ENCODE assay signal across 7 mouse cellular contexts in genomic region chr10:80405481-80406173, GRCm38 (mm10). TPM values are rescaled to one million over a fixed set of nuclear protein-coding genes. Genes with fewer than 3 reads are reported as not detected.
DNase-seq lines count a peak whose midpoint lies in the region; ATAC-seq and TF ChIP-seq lines count a peak whose summit lies in the region.

No protein-coding gene starts in this region.

- no peak overlapping the region for H3K27ac ChIP-seq in thymus, adult 2 months (ENCODE audit: control insufficient read depth, insufficient read depth, low read length)
- H3K27ac ChIP-seq in forebrain, embryonic 10.5 days, result peak overlapping the region; percentile 82
- peak overlapping the region; percentile 92 for H3K27ac ChIP-seq in liver, embryonic 12.5 days

- no peak for TF ChIP-seq POLR2A in thymus, adult 2 months (IDR thresholded peaks at IDR 0.05; ENCODE audit: control insufficient read depth, extremely low read depth, insufficient read depth, low read length, poor library complexity)

- peaks cover 4% of the 10 kb centered on the region; the same call in 1 of the 2 replicates for H3K9me3 ChIP-seq in forebrain, embryonic 10.5 days
- H3K9me3 ChIP-seq in liver, embryonic 12.5 days (replicated peaks), result no peaks in the 10 kb centered on the region

- no peaks in the 10 kb centered on the region for H3K27me3 ChIP-seq in thymus, adult 2 months (ENCODE audit: control insufficient read depth, insufficient read depth, low read length)
- no peaks in the 10 kb centered on the region for H3K27me3 ChIP-seq in forebrain, embryonic 10.5 days (ENCODE audit: poor library complexity, severe bottlenecking)
- no peaks in the 10 kb centered on the region for H3K27me3 ChIP-seq in liver, embryonic 12.5 days (replicated peaks)

- H3K4me2 ChIP-seq in liver, embryonic 12.5 days, result peak overlapping the region; percentile 91

- H3K9ac ChIP-seq in liver, embryonic 12.5 days, result peak overlapping the region; percentile 88

- peaks cover 18% of the 10 kb centered on the region for H3K4me1 ChIP-seq in thymus, adult 2 months (replicated peaks; ENCODE audit: control insufficient read depth, insufficient read depth, low read length)
- H3K4me1 ChIP-seq in forebrain, embryonic 10.5 days, result peaks cover 37% of the 10 kb centered on the region
- H3K4me1 ChIP-seq in liver, embryonic 12.5 days, result peaks cover 62% of the 10 kb centered on the region

- no peak for ATAC-seq in liver, embryonic 12.5 days

- peak; percentile 38 for DNase-seq in thymus, adult 2 months
- DNase-seq in thymus, adult 18-20 months, result no peak
- DNase-seq in forebrain, embryonic 10.5 days (ENCODE audit: extremely low spot score, low spot score), result no peak
- DNase-seq in thymus, postnatal 25 days, result peak; percentile 38
- DNase-seq in embryo, embryonic 11 days, result no peak
- DNase-seq in urinary bladder, postnatal 25 days (ENCODE audit: low spot score), result no peak

- 41% methylated on average over 10 of the region's 10 CpGs for whole genome bisulfite sequencing in thymus, adult 2 months
- WGBS in forebrain, embryonic 10.5 days, result 56% methylated on average over 10 of the region's 10 CpGs
- WGBS in liver, embryonic 12.5 days (ENCODE audit: insufficient replicate concordance), result 42% methylated on average over 10 of the region's 10 CpGs

- 0 out of 2 replicates have a peak, but pooled peaks have one; percentile 42 for TF ChIP-seq CTCF in thymus, adult 2 months (IDR thresholded peaks at IDR 0.05; ENCODE audit: borderline replicate concordance, control insufficient read depth, extremely low read depth, insufficient read depth, low read length, poor library complexity)

- no peaks in the 10 kb centered on the region; the same call in 1 of the 2 replicates for H3K36me3 ChIP-seq in thymus, adult 2 months (ENCODE audit: control insufficient read depth, insufficient read depth, low read length)
- H3K36me3 ChIP-seq in forebrain, embryonic 10.5 days (replicated peaks), result peaks cover 62% of the 10 kb centered on the region
- peaks cover 65% of the 10 kb centered on the region for H3K36me3 ChIP-seq in liver, embryonic 12.5 days

- H3K4me3 ChIP-seq in thymus, adult 2 months (ENCODE audit: control insufficient read depth, insufficient read depth, low read length), result no peak overlapping the region
- peak overlapping the region; percentile 90 for H3K4me3 ChIP-seq in forebrain, embryonic 10.5 days
- peak overlapping the region; percentile 87 for H3K4me3 ChIP-seq in liver, embryonic 12.5 days

RNA-seq across cellular contexts. Expression of gene Uqcr11, which starts 1.0 kb away (rescaled TPM):
- polyA plus RNA-seq in thymus, adult 2 months (2012; rRNA removed), result 1,246 and 1,699 TPM in 2 replicates
- polyA plus RNA-seq in forebrain, embryonic 10.5 days (2016; fragmentation: Nextera tagmentation; extraction: Ambion mirVana), result 625 and 631 TPM in 2 replicates
- 594 and 628 TPM in 2 replicates for polyA plus RNA-seq in liver, embryonic 12.5 days (2016; fragmentation: Nextera tagmentation; extraction: Ambion mirVana)

RNA-seq across cellular contexts. Expression of gene Mbd3, which starts 6.3 kb away (rescaled TPM):
- polyA plus RNA-seq in thymus, adult 2 months (2012; rRNA removed), result 268 and 290 TPM in 2 replicates
- polyA plus RNA-seq in forebrain, embryonic 10.5 days (2016; fragmentation: Nextera tagmentation; extraction: Ambion mirVana), result 343 and 346 TPM in 2 replicates
- 134 and 140 TPM in 2 replicates for polyA plus RNA-seq in liver, embryonic 12.5 days (2016; fragmentation: Nextera tagmentation; extraction: Ambion mirVana)

RNA-seq across cellular contexts. Expression of gene Mex3d, which starts 18.2 kb away (rescaled TPM):
- polyA plus RNA-seq in thymus, adult 2 months (2012; rRNA removed), result 34.9 and 38.2 TPM in 2 replicates
- polyA plus RNA-seq in forebrain, embryonic 10.5 days (2016; fragmentation: Nextera tagmentation; extraction: Ambion mirVana), result 6.8 and 7.0 TPM in 2 replicates
- 2.1 TPM in 2 replicates for polyA plus RNA-seq in liver, embryonic 12.5 days (2016; fragmentation: Nextera tagmentation; extraction: Ambion mirVana)

RNA-seq across cellular contexts. Expression of gene Tcf3, which starts 27.8 kb away (rescaled TPM):
- 341 and 425 TPM in 2 replicates for polyA plus RNA-seq in thymus, adult 2 months (2012; rRNA removed)
- polyA plus RNA-seq in forebrain, embryonic 10.5 days (2016; fragmentation: Nextera tagmentation; extraction: Ambion mirVana), result 191 and 199 TPM in 2 replicates
- polyA plus RNA-seq in liver, embryonic 12.5 days (2016; fragmentation: Nextera tagmentation; extraction: Ambion mirVana), result 110 and 115 TPM in 2 replicates

RNA-seq across cellular contexts. Expression of gene Plk5, which starts 49.4 kb away (rescaled TPM):
- 0.17 and 0.22 TPM in 2 replicates for polyA plus RNA-seq in thymus, adult 2 months (2012; rRNA removed)
- 0.43 and 0.71 TPM in 2 replicates for polyA plus RNA-seq in forebrain, embryonic 10.5 days (2016; fragmentation: Nextera tagmentation; extraction: Ambion mirVana)
- 0.06 and 0.10 TPM in 2 replicates for polyA plus RNA-seq in liver, embryonic 12.5 days (2016; fragmentation: Nextera tagmentation; extraction: Ambion mirVana)

Comparison
In these comparisons a context has a peak if more than half of its experiments do, and no peak if none do; other contexts are left out.
1. DNase-seq: peak in thymus, adult 2 months (single experiment) and thymus, postnatal 25 days (single experiment); none in thymus, adult 18-20 months (0 of 2), forebrain, embryonic 10.5 days (single experiment), embryo, embryonic 11 days (single experiment) and urinary bladder, postnatal 25 days (single experiment).